Mouse (Mus musculus) myocyte (in vitro differentiated cells): ENCODE results near the gene Kcnq1.

Experiments used
- CEBPB ChIP-seq: IDR thresholded peaks from 2 replicates; pipeline ENCODE4 v1.6.1; 2011; ENCODE audit warnings: mild to moderate bottlenecking, moderate library complexity; ENCODE audit not compliant: poor library complexity, insufficient read depth, severe bottlenecking
- E2F4 ChIP-seq: IDR thresholded peaks from one replicate; pipeline ENCODE4 v1.6.1; 2011; ENCODE audit warnings: mild to moderate bottlenecking, control low read depth, moderate library complexity; ENCODE audit not compliant: insufficient read depth
- MAX ChIP-seq: IDR thresholded peaks from one replicate; pipeline ENCODE4 v1.6.1; 2011; ENCODE audit warnings: low read depth, mild to moderate bottlenecking, control low read depth
- MYOD1 ChIP-seq, 3 experiments: IDR thresholded peaks; one replicate each; pipeline ENCODE4 v1.6.1; 2011; ENCODE audit warnings: control low read depth in 2 of 3, low read depth in 2 of 3, mild to moderate bottlenecking in 2 of 3, moderate library complexity in 1 of 3; ENCODE audit not compliant: insufficient read length in 2 of 3, control insufficient read depth in 1 of 3
- POLR2A ChIP-seq: IDR thresholded peaks from one replicate; pipeline ENCODE4 v1.6.1; 2011; ENCODE audit warnings: low read depth, mild to moderate bottlenecking, control low read depth, moderate library complexity; ENCODE audit not compliant: insufficient read length
- POLR2AphosphoS2 ChIP-seq: IDR thresholded peaks from one replicate; pipeline ENCODE4 v1.6.1; 2011; ENCODE audit warnings: low read depth, control low read depth; ENCODE audit not compliant: insufficient read length
- REST ChIP-seq: IDR thresholded peaks from one replicate; pipeline ENCODE4 v1.6.1; 2011; ENCODE audit warnings: mild to moderate bottlenecking, control low read depth, moderate library complexity; ENCODE audit not compliant: insufficient read depth, insufficient read length
- TCF12 ChIP-seq: IDR thresholded peaks from one replicate; pipeline ENCODE4 v1.6.1; 2011; ENCODE audit warnings: mild to moderate bottlenecking, control low read depth; ENCODE audit not compliant: poor library complexity, insufficient read depth, severe bottlenecking
- TCF3 ChIP-seq: IDR thresholded peaks from one replicate; pipeline ENCODE4 v1.6.1; 2011; ENCODE audit warnings: low read depth, control low read depth; ENCODE audit not compliant: insufficient read length
- USF1 ChIP-seq: IDR thresholded peaks from one replicate; pipeline ENCODE4 v1.6.1; 2011; ENCODE audit warnings: low read depth, mild to moderate bottlenecking, control low read depth, moderate library complexity

DNA sequence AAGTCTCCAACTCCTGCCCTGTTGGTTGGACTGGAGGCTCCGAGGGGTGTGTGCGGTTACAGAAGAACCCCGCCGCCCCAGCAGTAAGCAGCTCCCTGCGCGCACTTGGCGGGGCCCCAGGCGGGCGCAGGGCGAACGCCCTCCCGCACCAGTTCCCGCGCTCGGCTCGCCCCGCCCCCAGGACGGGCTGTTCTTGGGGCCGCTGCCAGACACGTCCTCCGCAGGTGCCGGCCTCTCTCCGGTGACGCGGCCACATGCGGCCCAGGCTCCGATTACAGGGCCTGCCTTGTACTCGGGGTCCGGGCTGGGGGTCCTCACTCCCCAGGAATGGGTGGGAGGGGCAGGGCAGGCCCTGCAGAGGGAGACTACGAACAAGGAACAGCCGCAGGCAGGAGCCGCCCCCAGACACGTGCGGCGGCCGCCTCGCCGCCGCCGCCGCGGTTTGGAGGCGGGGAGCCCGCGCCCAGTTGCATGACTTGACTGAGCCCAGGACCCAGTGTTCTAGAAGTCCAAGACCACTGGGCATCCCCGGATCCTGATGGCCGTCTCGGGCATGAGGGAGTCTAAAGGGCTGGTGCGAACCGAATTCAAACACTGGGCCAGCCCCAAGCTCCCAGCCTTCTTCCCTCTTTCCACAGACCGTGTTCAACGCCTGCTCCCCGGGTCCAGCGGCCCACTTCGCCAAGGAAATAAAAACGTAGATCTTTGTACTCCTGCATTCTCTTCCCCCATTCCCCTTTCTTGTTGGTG, 358.8 kb downstream of the Kcnq1 start:
- no peak for TF ChIP-seq TCF12
- no peak for TF ChIP-seq TCF3
- TF ChIP-seq POLR2A: no peak
- TF ChIP-seq USF1: no peak
- no peak for TF ChIP-seq MAX
- TF ChIP-seq MYOD1 (IDR thresholded peaks at IDR 0.05; ENCODE audit: control insufficient read depth in 1 of 3, insufficient read length in 2 of 3, low read depth in 2 of 3): no peak
- no peak for TF ChIP-seq CEBPB
- no peak for TF ChIP-seq E2F4
- no peak for TF ChIP-seq REST
- TF ChIP-seq POLR2AphosphoS2: no peak
